Mouse (Mus musculus): Measurements from ENCODE around the gene Rbm20. TPM values are rescaled to one million over a fixed set of nuclear protein-coding genes. Genes with fewer than 3 reads are reported as not detected.

The Rbm20 gene
- total and polyA plus RNA-seq, 3 experiments: 37.3 to 58.6 TPM; not detected in 1

DNA sequence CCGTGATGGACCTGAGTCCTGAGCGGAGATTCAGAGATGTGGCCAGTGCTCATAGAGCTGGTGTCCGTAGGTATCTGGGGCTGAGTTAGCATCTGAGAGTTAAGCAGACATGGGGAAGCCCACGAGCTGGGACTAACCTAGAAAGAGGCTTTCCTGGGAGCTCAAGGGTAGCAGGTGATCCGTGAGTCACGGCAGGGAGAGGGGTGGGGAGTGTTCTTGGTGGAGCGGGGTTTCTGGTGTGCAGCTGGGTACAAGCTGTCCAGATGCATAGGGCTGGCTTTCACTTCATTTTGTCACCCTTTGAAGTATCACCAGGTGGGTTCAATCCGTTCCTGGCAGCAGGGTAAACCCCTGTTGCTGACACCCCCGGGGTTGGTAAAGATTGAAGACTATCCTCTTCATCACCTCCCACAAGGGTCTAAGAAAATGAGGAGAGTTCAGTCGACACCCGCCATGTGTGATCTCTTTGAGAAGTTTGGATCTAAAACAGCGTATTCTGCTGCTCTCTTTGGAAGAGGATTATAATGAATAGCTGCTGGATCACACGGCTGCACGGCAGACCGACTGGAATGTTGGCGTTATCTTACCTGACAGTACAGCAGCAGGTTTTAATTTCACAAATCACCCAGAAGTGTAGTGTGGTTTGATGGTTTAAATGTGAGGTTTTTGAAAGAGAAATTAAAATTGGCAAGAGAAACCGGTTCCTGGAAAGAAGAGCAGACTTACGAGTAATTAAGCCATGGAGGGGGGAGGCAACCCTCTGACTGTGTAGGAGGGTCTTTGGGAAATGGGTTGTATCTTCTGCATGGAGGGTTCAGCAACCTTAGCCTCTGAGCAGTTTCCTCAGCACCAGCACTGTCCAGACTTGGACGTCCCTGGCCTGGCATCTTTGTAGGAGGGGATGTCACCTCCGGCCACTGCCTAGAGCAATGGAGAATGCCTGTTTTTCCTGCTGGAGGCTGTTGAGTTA lies 114.9 kb downstream of the Rbm20 start:
- Histone ChIP-seq H3K36me3 (ENCODE audit: control insufficient read depth in 1 of 2, insufficient read depth in 2 of 2, low read length in 2 of 2) (peaks cover 0 to 32% of the 10 kb centered on the region in 2 experiments; a peak in 2 of 4 replicates), H3K9ac (ENCODE audit: control insufficient read depth, low read depth, low read length, poor library complexity, severe bottlenecking) (peak overlapping the region; percentile 75), H3K79me2 (ENCODE audit: control insufficient read depth, insufficient read depth, low read length, poor library complexity) (peaks cover 29% of the 10 kb centered on the region), H3K4me3 (ENCODE audit: control insufficient read depth in 1 of 2, insufficient read depth in 1 of 2, low read depth in 2 of 2, low read length in 2 of 2) (peak overlapping the region; percentile 55 to 88), H3K27ac (ENCODE audit: control insufficient read depth, low read depth, low read length) (peak overlapping the region; percentile 92), H3K4me1 (ENCODE audit: control insufficient read depth in 1 of 2, insufficient read depth in 2 of 2, low read length in 2 of 2) (peaks cover 17 to 55% of the 10 kb centered on the region in 2 experiments), H3K9me3 (replicated peaks; ENCODE audit: insufficient read depth, low read length) (no peaks in the 10 kb centered on the region), H3K27me3 (ENCODE audit: control insufficient read depth in 1 of 2, insufficient read depth in 2 of 2, low read length in 2 of 2) (no peaks in the 10 kb centered on the region)
- DNase-seq (ENCODE audit: low read depth, low spot score): peak; percentile 66
- TF ChIP-seq KAT2A (conservative IDR thresholded peaks at IDR 0.05; ENCODE audit: low read depth, low read length) (no peak), GATA1 (IDR thresholded peaks at IDR 0.05; ENCODE audit: low read depth, low read length) (peak; percentile 32; the same call in 1 of the 2 replicates), JUND (IDR thresholded peaks at IDR 0.05; ENCODE audit: low read depth, low read length) (no peak), ZKSCAN1 (IDR thresholded peaks at IDR 0.05; ENCODE audit: low read depth, low read length) (no peak), POLR2A (IDR thresholded peaks at IDR 0.05; ENCODE audit: control insufficient read depth in 1 of 2, insufficient read depth in 1 of 2, low read depth in 1 of 2, low read length in 2 of 2, poor library complexity in 1 of 2) (0 out of 4 replicates have a peak, but pooled peaks of 1 of the 2 experiments have one; percentile 41), ETS1 (IDR thresholded peaks at IDR 0.05; ENCODE audit: low read depth, low read length) (no peak), TAL1 (IDR thresholded peaks at IDR 0.05; ENCODE audit: low read length) (0 out of 2 replicates have a peak, but pooled peaks have one; percentile 9), MEF2A (IDR thresholded peaks at IDR 0.05; ENCODE audit: extremely low read depth, insufficient replicate concordance, low read depth, low read length, poor library complexity, severe bottlenecking) (no peak)

DNA sequence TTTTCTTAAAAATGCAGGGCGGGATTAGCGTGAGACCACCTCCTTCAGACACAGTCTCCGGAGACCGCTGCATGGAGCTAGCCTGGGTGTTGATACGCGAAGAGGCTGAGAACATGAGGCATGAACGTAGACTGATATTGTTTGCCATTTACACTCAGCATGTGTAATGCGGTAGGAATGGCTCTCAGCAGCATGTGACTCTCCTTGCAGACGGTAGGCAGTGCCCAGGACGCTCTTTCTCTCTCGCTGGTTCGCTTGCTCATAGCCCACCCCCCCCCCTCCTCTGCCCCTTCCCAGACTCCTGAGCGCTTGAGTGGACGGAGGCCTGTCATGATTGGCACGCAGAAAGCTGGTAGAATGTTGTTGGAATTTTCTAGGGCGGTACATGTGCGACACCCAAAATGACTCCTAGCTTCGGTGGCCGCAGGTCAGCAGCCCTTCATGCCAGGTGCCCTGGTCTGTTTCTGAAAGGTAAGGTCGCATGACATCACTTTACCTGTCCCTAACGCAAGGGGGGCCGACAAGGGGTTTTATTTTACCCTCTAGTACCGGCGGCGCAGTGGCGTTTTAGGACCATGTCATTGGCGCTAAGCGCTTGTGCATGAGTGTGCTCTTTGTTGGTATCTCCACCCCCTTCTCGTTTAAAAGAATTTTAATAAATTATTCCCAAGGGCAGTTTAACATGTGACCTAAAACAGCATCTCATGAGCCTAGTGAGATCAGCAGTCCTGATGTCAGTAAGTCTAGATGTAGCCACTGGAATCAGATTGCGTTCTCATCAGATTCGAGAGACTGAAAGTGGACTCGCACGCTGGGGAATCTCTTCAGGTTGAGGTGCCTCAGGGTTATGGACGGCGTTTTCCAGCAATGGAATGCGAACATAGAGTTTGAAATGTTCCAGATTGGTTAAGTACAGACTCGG lies 116.1 kb downstream of the Rbm20 start:
- H3K9me3 ChIP-seq (replicated peaks; ENCODE audit: insufficient read depth, low read length): no peaks in the 10 kb centered on the region
- H3K9ac ChIP-seq (ENCODE audit: control insufficient read depth, low read depth, low read length, poor library complexity, severe bottlenecking): peak overlapping the region; percentile 75
- H3K27me3 ChIP-seq (ENCODE audit: control insufficient read depth in 1 of 2, insufficient read depth in 2 of 2, low read length in 2 of 2): no peaks in the 10 kb centered on the region
- H3K27ac ChIP-seq (ENCODE audit: control insufficient read depth, low read depth, low read length): peak overlapping the region; percentile 92
- H3K36me3 ChIP-seq (ENCODE audit: control insufficient read depth in 1 of 2, insufficient read depth in 2 of 2, low read length in 2 of 2): peaks cover 0 to 42% of the 10 kb centered on the region in 2 experiments; a peak in 2 of 4 replicates
- H3K79me2 ChIP-seq (ENCODE audit: control insufficient read depth, insufficient read depth, low read length, poor library complexity): peaks cover 36% of the 10 kb centered on the region
- DNase-seq (ENCODE audit: low read depth, low spot score): peak; percentile 89
- peak overlapping the region; percentile 55 to 88 for H3K4me3 ChIP-seq (ENCODE audit: control insufficient read depth in 1 of 2, insufficient read depth in 1 of 2, low read depth in 2 of 2, low read length in 2 of 2)
- H3K4me1 ChIP-seq (ENCODE audit: control insufficient read depth in 1 of 2, insufficient read depth in 2 of 2, low read length in 2 of 2): peaks cover 17 to 59% of the 10 kb centered on the region in 2 experiments
- TF ChIP-seq USF1 (IDR thresholded peaks at IDR 0.05; ENCODE audit: low read depth, low read length) (peak; percentile 87), POLR2AphosphoS2 (IDR thresholded peaks at IDR 0.05; ENCODE audit: low read length) (peak; percentile 49; the same call in 1 of the 2 replicates), GATA1 (IDR thresholded peaks at IDR 0.05; ENCODE audit: low read depth, low read length) (peak; percentile 74), RAD21 (IDR thresholded peaks at IDR 0.05; ENCODE audit: low read depth, low read length) (no peak), NELFE (IDR thresholded peaks at IDR 0.05; ENCODE audit: low read depth, low read length) (peak; percentile 75), ELF1 (IDR thresholded peaks at IDR 0.05; ENCODE audit: low read depth, low read length) (peak; percentile 33; the same call in 1 of the 2 replicates), MAZ (IDR thresholded peaks at IDR 0.05; ENCODE audit: low read depth, low read length) (peak; percentile 75; the same call in 1 of the 2 replicates), NRF1 (IDR thresholded peaks at IDR 0.05; ENCODE audit: insufficient read depth, low read depth, low read length, poor library complexity, severe bottlenecking) (0 out of 2 replicates have a peak, but pooled peaks have one; percentile 23), E2F4 (IDR thresholded peaks at IDR 0.05; ENCODE audit: borderline replicate concordance, low read depth, low read length) (no peak; the same call in 1 of the 2 replicates), MXI1 (IDR thresholded peaks at IDR 0.05; ENCODE audit: low read depth, low read length) (peak; percentile 95), RCOR1 (IDR thresholded peaks at IDR 0.05; ENCODE audit: low read depth, low read length) (peak; percentile 30; the same call in 1 of the 2 replicates), POLR2AphosphoS5 (IDR thresholded peaks at IDR 0.05; ENCODE audit: borderline replicate concordance, low read depth, low read length) (peak; percentile 96), SMC3 (IDR thresholded peaks at IDR 0.05; ENCODE audit: low read depth, low read length) (peak; percentile 9; the same call in 1 of the 2 replicates), EP300 (IDR thresholded peaks at IDR 0.05; ENCODE audit: low read depth in 1 of 2, low read length in 2 of 2) (peak; percentile 23 to 55), TCF12 (IDR thresholded peaks at IDR 0.05; ENCODE audit: low read depth, low read length) (peak; percentile 65), MAFK (IDR thresholded peaks at IDR 0.05; ENCODE audit: borderline replicate concordance, low read depth, low read length) (no peak), CTCF (IDR thresholded peaks at IDR 0.05 in 2 of 3, conservative IDR thresholded peaks at IDR 0.05 in 1 of 3; ENCODE audit: control insufficient read depth in 1 of 3, insufficient read depth in 1 of 3, low read depth in 2 of 3, low read length in 3 of 3, poor library complexity in 1 of 3, severe bottlenecking in 1 of 3) (no peak), USF2 (IDR thresholded peaks at IDR 0.05; ENCODE audit: borderline replicate concordance in 1 of 2, insufficient read depth in 1 of 2, low read depth in 1 of 2, low read length in 2 of 2) (peak in 1 of 2 experiments; percentile 34; a peak in 1 of 4 replicates)

All from MEL (cell line).